Mouse (Mus musculus) urinary bladder, adult 2 months (tissue): ENCODE results near the gene Chn2. TPM values are rescaled to one million over a fixed set of nuclear protein-coding genes. Genes with fewer than 3 reads are reported as not detected.

Source experiments
- DNase-seq: peaks from one replicate; pipeline ENCODE4 v3.0.0; 2022; ENCODE audit warnings: low spot score
- polyA plus RNA-seq: library from polyadenylated mRNA; depleted of rRNA; stranded (reverse); fragments of >200 nt; gene quantifications from 2 replicates; pipeline ENCODE4 v1.2.3, GENCODE M21; 2012; rRNA removed

Chn2 gene
- 17.2 and 22.0 TPM in 2 replicates for polyA plus RNA-seq

- DNase-seq = peak; percentile 66
Observed at GRCm38 (mm10) chr6:54039357-54039804, at the start of gene Chn2. Gene Chn2, plus strand, starts transcription at chr6:54039554.

GRCm38 (mm10) chr6:53992386-53992785 is 47.0 kb upstream of the Chn2 start:
- no peak for DNase-seq

- no peak for DNase-seq
Observed at GRCm38 (mm10) chr6:53995519-53995918, 43.8 kb upstream of the Chn2 start.

GRCm38 (mm10) chr6:53996226-53996955 is 43.0 kb upstream of the Chn2 start:
- DNase-seq = no peak

GRCm38 (mm10) chr6:54005302-54005701 is 34.1 kb upstream of the Chn2 start:
- DNase-seq = no peak

GRCm38 (mm10) chr6:54008448-54009120 is 30.8 kb upstream of the Chn2 start:
- DNase-seq = no peak

- DNase-seq = no peak
Observed at GRCm38 (mm10) chr6:54009293-54009692, 30.1 kb upstream of the Chn2 start.

- DNase-seq = no peak
Observed at GRCm38 (mm10) chr6:54010362-54010761, 29.0 kb upstream of the Chn2 start.

- no peak for DNase-seq
Observed at GRCm38 (mm10) chr6:54012163-54012562, 27.2 kb upstream of the Chn2 start.

- DNase-seq = no peak
Observed at GRCm38 (mm10) chr6:54018038-54018437, 21.3 kb upstream of the Chn2 start.

- no peak for DNase-seq
Observed at GRCm38 (mm10) chr6:54018861-54019260, 20.5 kb upstream of the Chn2 start.

- DNase-seq = no peak
Observed at GRCm38 (mm10) chr6:54021123-54021789, 18.1 kb upstream of the Chn2 start.

GRCm38 (mm10) chr6:54023846-54024245 is 15.5 kb upstream of the Chn2 start:
- no peak for DNase-seq

GRCm38 (mm10) chr6:54028706-54029105 is 10.6 kb upstream of the Chn2 start:
- no peak for DNase-seq

- no peak for DNase-seq
Observed at GRCm38 (mm10) chr6:54030351-54030750, 9.0 kb upstream of the Chn2 start.

- no peak for DNase-seq
Observed at GRCm38 (mm10) chr6:54030776-54031175, 8.6 kb upstream of the Chn2 start.

- peak; percentile 55 for DNase-seq
Observed at GRCm38 (mm10) chr6:54034471-54034870, 4.9 kb upstream of the Chn2 start.

- DNase-seq = no peak
Observed at GRCm38 (mm10) chr6:54035548-54035947, 3.8 kb upstream of the Chn2 start.

GRCm38 (mm10) chr6:54038866-54039265 is 488 bp upstream of the Chn2 start:
- no peak for DNase-seq

- peak; percentile 69 for DNase-seq
Observed at GRCm38 (mm10) chr6:54039805-54040447, 572 bp downstream of the Chn2 start.

- DNase-seq = no peak
Observed at GRCm38 (mm10) chr6:54040448-54040844, 1.1 kb downstream of the Chn2 start.

- no peak for DNase-seq
Observed at GRCm38 (mm10) chr6:54041386-54042043, 2.2 kb downstream of the Chn2 start.
